Mouse (Mus musculus) intestine, postnatal 0 days (tissue): ENCODE measurements around the gene Abcf3. TPM values are rescaled to one million over a fixed set of nuclear protein-coding genes. Genes with fewer than 3 reads are reported as not detected.

Experiments
- ATAC-seq: fragments of 200-750 bp; cut with Nextera tagmentation; 2 replicates; pipeline ENCODE4 v1.8.0; 2017; ENCODE audit warnings: mild to moderate bottlenecking, moderate TSS enrichment, moderate library complexity
- H3K27ac ChIP-seq: fragments of 300-500 bp; sonication (generic); 2 replicates; pipeline ENCODE4 v1.5.1; 2014; ENCODE audit warnings: mild to moderate bottlenecking, low read depth, low read length, moderate library complexity
- H3K27me3 ChIP-seq: fragments of 300-500 bp; sonication (generic); replicated peaks from 2 replicates; pipeline ENCODE4 v1.6.1; 2014; ENCODE audit warnings: low read length, mixed read lengths; ENCODE audit not compliant: control insufficient read depth, insufficient read depth
- H3K36me3 ChIP-seq: fragments of 300-500 bp; sonication (generic); 2 replicates; pipeline ENCODE4 v1.6.1; 2014; ENCODE audit warnings: mild to moderate bottlenecking, moderate library complexity; ENCODE audit not compliant: control insufficient read depth, insufficient read depth
- H3K4me1 ChIP-seq: fragments of 300-500 bp; sonication (generic); replicated peaks from 2 replicates; pipeline ENCODE4 v1.6.1; 2014; ENCODE audit warnings: antibody characterized with exemption, low read length, mixed read lengths; ENCODE audit not compliant: control insufficient read depth, insufficient read depth
- H3K4me2 ChIP-seq: fragments of 300-500 bp; sonication (generic); replicated peaks from 2 replicates; pipeline ENCODE4 v1.6.1; 2014; ENCODE audit warnings: low read depth, mild to moderate bottlenecking, moderate library complexity
- H3K4me3 ChIP-seq: fragments of 300-500 bp; sonication (generic); 2 replicates; pipeline ENCODE4 v1.5.1; 2014; ENCODE audit warnings: low read depth, low read length
- H3K9ac ChIP-seq: fragments of 300-500 bp; sonication (generic); 2 replicates; pipeline ENCODE4 v1.6.1; 2014; ENCODE audit warnings: mild to moderate bottlenecking, low read depth, low read length
- H3K9me3 ChIP-seq: fragments of 300-500 bp; sonication (generic); 2 replicates; pipeline ENCODE4 v1.6.1; 2016; ENCODE audit warnings: mixed run types; ENCODE audit not compliant: control insufficient read depth
- CTCF ChIP-seq: sonication (generic); IDR thresholded peaks from 2 replicates; pipeline ENCODE4 v1.5.1; 2016; ENCODE audit warnings: low read depth, mild to moderate bottlenecking, control low read depth, antibody characterized with exemption, moderate library complexity
- WGBS: fragments of 180-500 bp; shearing (Covaris S2); extraction: QIAGEN DNeasy Blood & Tissue Kit; methylation state at CpG from one replicate; pipeline ENCODE4 v1.1.7; 2014; 5-methylcytosine and 5-hydroxymethylcytosine counted together
- microRNA counts: library from miRNA; unstranded; fragments of <30 nt; microRNA quantifications from one replicate; lab custom pipeline; 2016
- microRNA-seq: library from miRNA; unstranded; fragments of <30 nt; microRNA quantifications from one replicate; pipeline ENCODE4, GENCODE M21; 2016
- polyA plus RNA-seq: library from polyadenylated mRNA; unstranded; fragments of >200 nt; fragmentation: Nextera tagmentation; extraction: Ambion mirVana; gene quantifications from 2 replicates; pipeline ENCODE4 v1.2.1, GENCODE M21; 2015

Abcf3 gene
- polyA plus RNA-seq, 1 experiment from 2014 or later, result 47.0 TPM

- Histone ChIP-seq H3K36me3 (no peaks in the 10 kb centered on the region), H3K4me1 (no peaks in the 10 kb centered on the region), H3K9ac (no peak overlapping the region), H3K4me2 (no peak overlapping the region), H3K27ac (no peak overlapping the region), H3K9me3 (no peaks in the 10 kb centered on the region), H3K27me3 (peaks cover 3% of the 10 kb centered on the region), H3K4me3 (no peak overlapping the region)
- no peak for ATAC-seq
- 56% methylated on average over 7 of the region's 7 CpGs for WGBS
- TF ChIP-seq CTCF, result no peak
These were observed 48.5 kb downstream of the Abcf3 start for GRCm38 (mm10) chr16:20596687-20597441.

DNA sequence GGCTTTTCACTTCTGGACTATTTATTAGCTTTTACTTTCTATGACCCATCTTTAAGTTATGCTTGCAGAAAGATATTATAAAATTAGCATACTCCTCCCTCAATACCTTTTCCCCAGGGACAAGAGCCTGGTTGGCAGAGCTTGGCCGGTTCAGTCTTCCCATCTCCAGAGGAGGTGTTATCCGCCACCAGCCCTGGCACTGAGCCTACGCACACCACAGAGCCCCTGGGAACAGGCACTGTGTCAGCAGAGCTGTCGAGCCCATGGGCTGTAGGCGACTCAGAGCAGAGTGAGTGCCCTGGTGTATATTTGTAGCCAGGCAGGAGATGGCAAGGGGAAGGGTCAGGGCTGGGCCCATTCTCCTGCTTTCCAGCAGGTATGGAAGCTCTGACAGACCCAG is 52.1 kb downstream of the Abcf3 start:
- TF ChIP-seq CTCF, result no peak
- no peak for ATAC-seq
- 69% methylated on average over 5 of the region's 5 CpGs for WGBS

GRCm38 (mm10) chr16:20604705-20605104 is 56.3 kb downstream of the Abcf3 start:
- no peak overlapping the region for H3K4me3 ChIP-seq
- ATAC-seq, result no peak
- no peaks in the 10 kb centered on the region for H3K27me3 ChIP-seq
- peaks cover 26% of the 10 kb centered on the region for H3K36me3 ChIP-seq
- no peak overlapping the region for H3K9ac ChIP-seq
- no peaks in the 10 kb centered on the region for H3K4me1 ChIP-seq
- 72% methylated on average over 9 of the region's 9 CpGs for WGBS
- no peak overlapping the region for H3K27ac ChIP-seq
- H3K4me2 ChIP-seq, result no peak overlapping the region
- H3K9me3 ChIP-seq, result no peaks in the 10 kb centered on the region
- no peak for TF ChIP-seq CTCF

More for the DNA sequence above, 52.1 kb downstream of the Abcf3 start:
- Histone ChIP-seq H3K27me3 (no peaks in the 10 kb centered on the region), H3K36me3 (peaks cover 8% of the 10 kb centered on the region; the same call in 1 of the 2 replicates), H3K4me1 (no peaks in the 10 kb centered on the region), H3K9ac (no peak overlapping the region), H3K27ac (no peak overlapping the region), H3K9me3 (no peaks in the 10 kb centered on the region), H3K4me3 (no peak overlapping the region), H3K4me2 (no peak overlapping the region)

DNA sequence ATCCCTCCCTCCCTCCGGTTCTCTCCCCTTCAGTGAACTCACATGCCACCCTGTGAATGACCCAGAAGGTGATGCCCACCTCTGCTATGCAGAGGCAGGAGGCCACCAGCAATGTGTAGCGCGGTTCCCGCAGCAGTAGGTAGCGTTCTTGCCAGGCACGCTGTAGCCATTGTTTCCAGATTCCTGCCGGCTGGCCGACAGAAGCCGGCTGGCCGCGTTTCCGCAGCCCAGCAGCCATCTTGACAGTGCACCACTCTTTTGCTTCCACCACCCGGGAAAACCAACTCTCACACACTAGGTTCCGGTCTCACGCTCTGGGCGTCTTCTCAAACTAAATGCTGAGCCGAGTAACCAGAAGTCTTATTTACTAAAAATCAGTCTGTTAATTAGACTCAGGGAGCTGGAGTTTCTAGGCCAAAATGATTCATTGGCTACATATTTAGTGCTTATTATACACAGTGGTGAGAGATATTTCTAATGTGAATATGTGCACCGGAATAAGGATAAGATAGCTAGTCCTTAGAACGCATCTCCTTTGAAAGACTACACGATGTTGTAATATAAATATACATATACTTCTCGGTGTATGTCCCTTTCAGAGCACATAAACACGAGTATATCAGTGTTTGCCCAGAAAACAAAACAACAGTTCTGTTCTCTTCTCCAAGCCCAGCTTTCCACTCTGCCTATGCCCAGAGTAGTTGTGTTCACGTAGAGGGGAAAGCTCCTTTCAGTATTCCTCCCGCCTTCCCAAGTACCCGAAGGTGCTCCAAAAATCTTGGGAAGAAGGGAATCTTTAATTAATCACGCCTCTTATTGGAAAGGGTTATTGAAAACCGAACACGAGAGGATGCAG is 62.4 kb downstream of the Abcf3 start:
- peaks cover 16% of the 10 kb centered on the region for H3K36me3 ChIP-seq
- peaks cover 5% of the 10 kb centered on the region; the same call in 1 of the 2 replicates for H3K4me1 ChIP-seq
- no peak for TF ChIP-seq CTCF
- ATAC-seq, result peak; percentile 46; the same call in 1 of the 2 replicates
- H3K27me3 ChIP-seq, result no peaks in the 10 kb centered on the region
- H3K4me2 ChIP-seq, result peak overlapping the region; percentile 93
- peak overlapping the region; percentile 66 for H3K4me3 ChIP-seq
- peak overlapping the region; percentile 80 for H3K27ac ChIP-seq
- peak overlapping the region; percentile 52 for H3K9ac ChIP-seq
- H3K9me3 ChIP-seq, result no peaks in the 10 kb centered on the region
- WGBS, result under 1% methylated on average over 28 of the region's 28 CpGs

MicroRNA genes within 50 kb of the gene (microRNA counts, 519-probe panel; counts per million panel counts)
- 3,349 counts per million, percentile 39 among the panel's probes with 10 or more counts for microRNA mmu-miR-1224 (lab: Ali Mortazavi, UCI)

Small RNAs within 50 kb of the gene (microRNA-seq; reads per million reads assigned to microRNA genes)
- gene Mir1224, result 4.6 reads per million, percentile 11 among the genes with 10 or more reads in this experiment

Other genes starting within 250 kb of the Abcf3 start
- 87.0 and 89.9 TPM in 2 replicates for gene Parl, start 246.2 kb upstream of the Abcf3 start, polyA plus RNA-seq
- not detected in 2 replicates for gene Cyp2ab1, start 223.2 kb upstream of the Abcf3 start, polyA plus RNA-seq
- gene Abcc5, start 122.2 kb upstream of the Abcf3 start, polyA plus RNA-seq, result 11.5 and 13.7 TPM in 2 replicates
- 37.2 and 37.8 TPM in 2 replicates for gene Eif2b5, start 49.8 kb upstream of the Abcf3 start, polyA plus RNA-seq
- gene Dvl3, start 31.6 kb upstream of the Abcf3 start, polyA plus RNA-seq, result 11.5 and 13.7 TPM in 2 replicates
- 411 and 423 TPM in 2 replicates for gene Ap2m1, start 13.1 kb upstream of the Abcf3 start, polyA plus RNA-seq
- 1.7 and 2.0 TPM in 2 replicates for gene Vwa5b2, start 40.9 kb downstream of the Abcf3 start, polyA plus RNA-seq
- gene Eef1akmt4, start 63.0 kb downstream of the Abcf3 start, polyA plus RNA-seq, result 17.8 and 18.0 TPM in 2 replicates
- gene Gm49333, start 63.0 kb downstream of the Abcf3 start, polyA plus RNA-seq, result 0.09 TPM in 1 of 2 replicates, not detected in the other
- gene Alg3, start 63.2 kb downstream of the Abcf3 start, polyA plus RNA-seq, result 24.7 and 27.8 TPM in 2 replicates
- 1.0 and 2.0 TPM in 2 replicates for gene Camk2n2, start 72.7 kb downstream of the Abcf3 start, polyA plus RNA-seq
- gene Ece2, start 81.3 kb downstream of the Abcf3 start, polyA plus RNA-seq, result 0.17 and 0.22 TPM in 2 replicates
- 136 and 137 TPM in 2 replicates for gene Psmd2, start 103.1 kb downstream of the Abcf3 start, polyA plus RNA-seq
- 97.8 and 106 TPM in 2 replicates for gene Eif4g1, start 119.7 kb downstream of the Abcf3 start, polyA plus RNA-seq
- 4.7 and 5.0 TPM in 2 replicates for gene Fam131a, start 144.7 kb downstream of the Abcf3 start, polyA plus RNA-seq
- gene Polr2h, start 169.1 kb downstream of the Abcf3 start, polyA plus RNA-seq, result 52.9 and 54.2 TPM in 2 replicates
- gene Clcn2, start 169.2 kb downstream of the Abcf3 start, polyA plus RNA-seq, result 5.4 and 6.1 TPM in 2 replicates
- gene Chrd, start 184.6 kb downstream of the Abcf3 start, polyA plus RNA-seq, result 2.3 TPM in 2 replicates
- 2.4 and 2.7 TPM in 2 replicates for gene Thpo, start 185.9 kb downstream of the Abcf3 start, polyA plus RNA-seq